Mouse (Mus musculus) E14TG2a.4 (cell line): ENCODE results near the gene Afmid.

Source experiments
- CTCF ChIP-seq: conservative IDR thresholded peaks from 2 replicates; pipeline ENCODE4 v1.5.1; 2014; ENCODE audit warnings: low read length
- POU5F1 ChIP-seq: IDR thresholded peaks from 2 replicates; pipeline ENCODE4 v1.6.1; 2014; ENCODE audit warnings: low read length, borderline replicate concordance

DNA sequence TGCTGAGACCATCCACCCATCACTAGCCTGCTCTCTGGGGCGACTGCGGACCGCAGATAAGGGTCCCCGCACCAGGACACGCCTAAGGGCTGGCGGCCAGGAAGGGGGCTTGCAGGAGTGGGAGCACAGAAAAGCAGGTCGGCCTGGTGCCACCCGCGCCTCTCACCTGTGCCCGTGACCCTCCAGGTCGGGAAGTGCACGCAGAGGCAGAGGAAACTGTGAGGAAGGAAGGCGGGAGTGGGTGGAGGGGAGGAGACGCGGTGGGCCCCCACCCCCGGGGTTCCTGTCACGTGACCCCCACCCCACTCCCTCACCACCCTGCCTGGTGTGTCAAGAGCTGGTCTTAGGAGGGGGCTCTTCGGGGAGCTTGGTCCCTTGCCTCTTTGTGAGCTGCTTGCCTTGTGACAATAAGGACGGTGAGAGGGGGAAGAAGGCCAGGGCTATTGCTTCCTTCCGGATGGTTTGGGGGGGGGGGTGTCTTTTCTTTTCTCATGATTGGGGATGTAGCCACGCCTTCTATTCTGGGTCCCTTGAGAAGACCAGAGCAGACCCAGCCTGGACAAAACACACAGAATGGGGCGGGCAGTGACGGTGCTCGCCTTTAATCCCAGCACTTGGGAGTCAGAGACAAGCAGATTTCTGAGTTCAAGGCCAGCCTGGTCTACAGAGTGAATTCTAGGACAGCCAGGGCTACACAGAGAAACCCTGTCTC lies 43.6 kb upstream of the Afmid start, which contains the start of the genes Tmc8 and Tmc6:
- no peak for TF ChIP-seq CTCF
- no peak for TF ChIP-seq POU5F1
